Mouse (Mus musculus): ENCODE data around the gene Armcx4. TPM values are rescaled to one million over a fixed set of nuclear protein-coding genes. Genes with fewer than 3 reads are reported as not detected.

Armcx4 gene
- polyA plus RNA-seq (2015; fragmentation: Nextera tagmentation; extraction: Ambion mirVana), result 2.3 and 2.6 TPM in 2 replicates

DNA sequence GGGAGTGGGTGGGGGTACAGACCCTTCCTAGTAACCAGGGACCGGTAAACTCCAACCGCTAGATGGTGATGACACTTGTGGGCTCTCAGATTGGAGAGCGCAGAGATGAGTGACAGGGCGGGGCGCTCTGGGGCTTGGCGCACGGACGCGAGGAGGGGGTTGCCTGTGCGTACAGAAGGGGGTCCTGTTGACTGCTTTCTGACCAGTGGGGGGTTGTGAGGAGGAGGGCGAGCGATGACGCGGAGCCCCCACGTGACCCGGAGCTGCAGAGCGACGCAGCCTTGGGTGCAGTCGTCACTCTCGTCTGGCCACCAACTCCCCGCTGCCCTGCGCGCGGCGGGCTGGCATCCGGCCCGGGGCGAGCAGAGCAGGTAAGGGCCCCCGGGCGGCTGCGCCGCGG is at the start of gene Armcx4:
Armcx4 (plus strand) TSS at position 253 of the 400 bp plus-strand sequence.

DNA sequence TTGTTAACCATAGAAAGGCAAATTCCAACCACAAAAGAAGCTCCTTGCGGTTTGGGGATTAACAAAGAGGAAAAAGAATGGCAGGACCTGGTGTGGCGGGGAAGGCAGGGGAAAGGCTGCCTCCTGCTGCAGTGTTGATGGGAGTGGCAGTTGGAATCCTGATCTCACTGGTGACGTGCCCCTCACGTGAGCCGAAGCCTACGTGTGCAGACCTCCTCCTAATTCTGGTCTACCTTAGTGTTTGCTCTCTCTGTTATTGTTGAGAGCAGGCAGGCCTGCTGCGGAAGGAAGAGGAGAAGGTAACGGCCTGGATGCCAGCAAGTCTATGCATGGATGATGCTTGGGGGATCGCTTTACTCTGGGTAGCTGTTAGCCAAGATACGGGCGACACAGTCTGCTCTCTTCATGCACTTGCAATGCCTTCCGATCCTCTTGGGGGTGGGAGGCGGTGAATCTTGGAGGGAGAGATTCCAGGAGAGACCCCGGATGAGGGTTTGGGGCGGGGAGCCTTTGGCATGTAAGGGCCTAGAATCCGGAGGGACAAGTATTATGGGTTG is 31.5 kb downstream of the Armcx4 start, which contains the start of gene Armcx1:
Armcx1 (plus strand) TSS at position 212 of the 557 bp plus-strand sequence.

Other genes starting within 250 kb of the Armcx4 start
- 0.13 TPM in 1 of 2 replicates, not detected in the other for gene Taf7l, start 210.0 kb upstream of the Armcx4 start, polyA plus RNA-seq (2015; fragmentation: Nextera tagmentation; extraction: Ambion mirVana)
- gene Timm8a1, start 144.7 kb upstream of the Armcx4 start, polyA plus RNA-seq (2015; fragmentation: Nextera tagmentation; extraction: Ambion mirVana), result 116 and 140 TPM in 2 replicates
- gene Btk, start 102.9 kb upstream of the Armcx4 start, polyA plus RNA-seq (2015; fragmentation: Nextera tagmentation; extraction: Ambion mirVana), result 1.8 and 3.5 TPM in 2 replicates
- 544 and 949 TPM in 2 replicates for gene Rpl36a, start 100.9 kb upstream of the Armcx4 start, polyA plus RNA-seq (2015; fragmentation: Nextera tagmentation; extraction: Ambion mirVana)
- 5.0 and 8.1 TPM in 2 replicates for gene Gla, start 85.4 kb upstream of the Armcx4 start, polyA plus RNA-seq (2015; fragmentation: Nextera tagmentation; extraction: Ambion mirVana)
- gene Hnrnph2, start 85.3 kb upstream of the Armcx4 start, polyA plus RNA-seq (2015; fragmentation: Nextera tagmentation; extraction: Ambion mirVana), result 55.6 and 69.5 TPM in 2 replicates
- 30.1 and 31.9 TPM in 2 replicates for gene Armcx1, start 31.4 kb downstream of the Armcx4 start, polyA plus RNA-seq (2015; fragmentation: Nextera tagmentation; extraction: Ambion mirVana)
- gene Armcx6, start 64.9 kb downstream of the Armcx4 start, polyA plus RNA-seq (2015; fragmentation: Nextera tagmentation; extraction: Ambion mirVana), result 21.0 and 22.7 TPM in 2 replicates
- 50.8 and 53.6 TPM in 2 replicates for gene Armcx3, start 70.1 kb downstream of the Armcx4 start, polyA plus RNA-seq (2015; fragmentation: Nextera tagmentation; extraction: Ambion mirVana)
- gene Armcx2, start 122.7 kb downstream of the Armcx4 start, polyA plus RNA-seq (2015; fragmentation: Nextera tagmentation; extraction: Ambion mirVana), result 36.8 and 38.4 TPM in 2 replicates

Measured in adrenal gland, postnatal 0 days (tissue).